Mouse (Mus musculus): Measurements from ENCODE around the gene Slc1a3.
A peak's percentile ranks its signal among the peaks of the same experiment; 100 is the strongest.

Gene Slc1a3

GRCm38 (mm10) chr15:8601312-8602146 is 109.0 kb downstream of the Slc1a3 start:
- DNase-seq = no peak

GRCm38 (mm10) chr15:8596375-8596900 is 114.1 kb downstream of the Slc1a3 start:
- no peak for DNase-seq

- DNase-seq = no peak
Measured at GRCm38 (mm10) chr15:8595226-8595625, 115.3 kb downstream of the Slc1a3 start.

GRCm38 (mm10) chr15:8589503-8590116 is 121.0 kb downstream of the Slc1a3 start:
- peak; percentile 82 for DNase-seq

DNA sequence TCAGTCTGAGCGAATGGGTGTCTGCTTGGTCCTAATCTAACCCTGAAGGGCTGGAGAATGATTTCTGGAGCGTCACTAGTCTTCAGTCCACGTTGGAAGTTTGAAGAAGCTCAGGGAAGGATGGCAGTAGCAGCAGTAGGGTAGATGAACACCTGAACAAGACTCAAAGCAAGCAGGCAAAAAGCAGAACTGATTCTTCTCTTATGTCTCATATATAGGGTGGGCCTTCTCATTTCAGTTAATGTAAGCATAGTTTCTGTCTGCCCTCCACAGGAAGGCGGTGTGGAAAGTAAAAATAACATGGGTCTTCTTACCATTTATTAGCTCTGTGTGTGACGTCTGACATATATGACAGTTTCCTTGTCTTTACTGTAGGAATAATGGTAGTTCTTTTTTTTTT is 122.5 kb downstream of the Slc1a3 start:
- no peak for DNase-seq

DNA sequence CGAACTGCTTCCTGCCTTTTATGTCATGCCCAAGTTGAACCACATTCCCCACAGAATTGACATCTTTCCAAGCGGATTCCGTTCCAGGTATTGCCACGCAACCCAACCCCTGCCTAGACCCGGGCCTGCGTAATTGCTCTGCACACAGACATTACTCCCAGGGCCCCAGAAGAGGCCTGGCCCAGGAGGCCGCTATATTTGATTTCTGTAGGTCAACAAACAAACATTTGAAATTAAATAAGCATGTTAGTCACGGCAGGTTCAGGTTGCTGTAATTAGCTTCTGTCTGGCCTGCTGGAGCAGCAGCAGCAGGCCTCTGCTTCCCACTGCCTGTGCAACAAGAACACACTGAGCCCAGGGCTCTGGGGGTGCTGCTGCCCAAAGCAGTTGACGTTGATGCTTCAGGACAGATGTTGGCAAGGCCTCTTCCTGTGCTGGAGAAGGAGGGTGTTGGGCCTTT is 123.7 kb downstream of the Slc1a3 start:
- no peak for DNase-seq
